Mouse (Mus musculus) left cerebral cortex, adult 18-20 months (tissue): ENCODE data around the gene Olfr730. TPM values are rescaled to one million over a fixed set of nuclear protein-coding genes. Genes with fewer than 3 reads are reported as not detected.

Experiments used
- DNase-seq, 2 experiments: peaks; one replicate each; pipeline ENCODE4 v3.0.0; 2021 to 2022; ENCODE audit warnings: low spot score in 2 of 2, mixed read lengths in 1 of 2
- long read RNA-seq, 2 experiments: library from polyadenylated mRNA; stranded (forward); transcript quantifications; one replicate each; pipeline ENCODE4 v2.0.0; 2021
- total RNA-seq, 2 experiments: library from RNA; stranded (reverse); gene quantifications; 2 replicates each; pipeline ENCODE4 v1.2.3; 2021

Gene Olfr730
- not detected for total RNA-seq
- long read RNA-seq, experiment 1, result 0 reads
- long read RNA-seq, experiment 2, result 0 reads

GRCm38 (mm10) chr14:50188098-50188497 lies at the start of gene Olfr730:
Gene Olfr730 (minus strand): TSS chr14:50188198.
- no peak for DNase-seq

DNA sequence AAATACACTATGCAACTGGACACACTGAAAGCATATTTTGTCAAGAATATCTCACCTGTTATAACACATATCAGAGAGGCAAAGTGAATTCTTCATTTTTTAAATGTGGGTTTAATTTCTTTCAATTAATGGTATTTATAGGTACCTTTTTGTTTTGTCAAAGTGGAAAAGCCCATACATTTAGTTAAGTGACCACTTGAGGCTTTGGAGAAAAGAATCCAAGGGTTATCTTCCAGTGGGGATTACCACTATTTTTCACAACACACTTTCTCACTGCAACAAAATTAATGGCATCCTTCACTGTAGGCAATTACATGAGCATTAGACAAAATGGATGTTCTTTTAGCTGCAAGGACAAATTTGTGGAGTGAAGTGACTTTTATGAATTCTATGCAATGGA lies 35.2 kb downstream of the Olfr730 start, which contains the start of gene Olfr729:
Olfr729 (minus strand) TSS at position 101 of the 400 bp plus-strand sequence.
- DNase-seq, result no peak

DNA sequence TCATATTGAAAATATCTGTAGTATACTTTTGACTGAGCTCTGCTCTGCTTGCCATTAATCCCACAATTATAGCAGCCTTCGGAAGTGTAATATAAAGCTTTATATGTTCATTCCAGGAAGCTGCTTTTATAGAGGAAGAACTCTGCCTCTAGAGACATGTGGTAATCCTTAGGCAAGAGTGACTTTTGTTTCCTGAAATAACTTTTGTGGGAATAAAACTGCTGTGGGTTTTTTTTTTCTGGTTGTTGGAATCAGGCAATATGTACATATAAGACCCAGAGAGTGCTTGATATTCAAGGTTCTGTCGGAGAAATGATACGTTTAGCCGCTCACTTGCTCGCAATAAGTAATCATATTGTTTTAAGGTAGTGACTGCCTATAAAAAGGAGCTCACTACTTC lies 45.4 kb downstream of the Olfr730 start, which contains the start of gene Olfr728:
Olfr728 (minus strand) TSS at position 101 of the 400 bp plus-strand sequence.
- no peak for DNase-seq

Other genes with a start within 250 kb of the Olfr730 start
- gene Olfr724, start 224.9 kb downstream of the Olfr730 start, total RNA-seq, result not detected
- gene Olfr725, start 147.8 kb downstream of the Olfr730 start, total RNA-seq, result not detected
- gene Olfr726, start 97.2 kb downstream of the Olfr730 start, total RNA-seq, result not detected
- gene Olfr727, start 65.0 kb downstream of the Olfr730 start, total RNA-seq, result not detected
- not detected for gene Olfr728, start 45.5 kb downstream of the Olfr730 start, total RNA-seq
- gene Olfr729, start 35.3 kb downstream of the Olfr730 start, total RNA-seq, result not detected
- gene Olfr731, start 53.7 kb upstream of the Olfr730 start, total RNA-seq, result not detected
- not detected for gene Olfr732, start 96.0 kb upstream of the Olfr730 start, total RNA-seq
- not detected for gene Olfr733, start 113.3 kb upstream of the Olfr730 start, total RNA-seq
- gene Olfr734, start 138.6 kb upstream of the Olfr730 start, total RNA-seq, result not detected
- gene Olfr735, start 160.7 kb upstream of the Olfr730 start, total RNA-seq, result not detected
- gene Tlr11, start 169.7 kb upstream of the Olfr730 start, total RNA-seq, result not detected
- not detected for gene Olfr736, start 193.0 kb upstream of the Olfr730 start, total RNA-seq
- gene Olfr738, start 219.4 kb upstream of the Olfr730 start, total RNA-seq, result not detected
- not detected for gene Olfr739, start 230.4 kb upstream of the Olfr730 start, total RNA-seq